Mouse (Mus musculus) gonadal fat pad, adult 2 months (tissue): ENCODE measurements around the gene V1rd19. TPM values are rescaled to one million over a fixed set of nuclear protein-coding genes. Genes with fewer than 3 reads are reported as not detected.
"Not testable (repeated sequence)": the region's sequence is repeated elsewhere in the genome, so short reads cannot be mapped to it uniquely, and the experiment has no call there.

Experiments used
- DNase-seq: peaks from one replicate; pipeline ENCODE4 v3.0.0-alpha.2; 2012; ENCODE audit warnings: low read depth
- polyA plus RNA-seq: library from polyadenylated mRNA; depleted of rRNA; stranded (reverse); fragments of >200 nt; gene quantifications from 2 replicates; pipeline ENCODE4 v1.2.3, GENCODE M21; 2012; rRNA removed

Gene V1rd19
- not detected in 2 replicates for polyA plus RNA-seq

DNA sequence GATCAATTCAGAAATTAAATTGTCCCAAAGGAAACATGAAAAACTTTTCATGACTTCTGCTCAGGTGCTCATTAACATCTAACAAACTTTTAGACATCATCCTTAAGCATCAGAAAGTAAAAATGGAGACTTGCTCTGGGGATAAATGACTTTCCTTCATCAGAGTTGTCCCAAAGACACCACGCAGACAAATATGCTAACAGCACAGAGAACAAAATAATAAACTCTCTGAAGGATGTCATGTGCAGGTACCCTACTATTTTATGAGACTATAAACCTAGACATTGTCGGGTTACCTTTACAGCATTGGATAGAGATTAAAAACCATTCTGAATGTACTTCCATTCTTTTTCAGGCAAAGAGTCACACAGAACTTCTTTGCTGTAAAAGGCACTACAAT is at the start of gene V1rd19:
Gene V1rd19 (plus strand): TSS at position 301 of the 400 bp plus-strand sequence.
- no peak for DNase-seq

GRCm38 (mm10) chr7:23968044-23968443 is 33.4 kb upstream of the V1rd19 start:
- DNase-seq = not testable (repeated sequence)

DNA sequence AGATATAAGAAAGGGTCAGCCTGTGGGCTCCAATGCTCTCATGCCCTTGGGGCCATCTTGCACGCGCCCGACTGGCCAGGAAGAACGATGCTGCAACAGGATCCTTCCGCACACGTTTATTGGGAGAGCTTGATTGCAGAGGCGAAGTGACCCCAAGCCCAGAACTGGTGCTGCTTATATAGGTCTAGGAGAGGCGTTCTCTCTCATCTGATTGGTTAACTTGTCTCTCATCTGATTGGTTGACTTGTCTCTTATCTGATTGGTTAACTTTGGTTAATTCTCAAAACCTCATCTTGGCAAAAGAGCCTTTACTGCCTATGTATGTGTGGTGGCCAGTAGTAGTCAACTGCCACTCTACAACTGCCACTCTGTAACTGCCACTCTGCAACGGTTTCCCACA is 27.2 kb upstream of the V1rd19 start, which contains the start of gene Vmn1r181:
Gene Vmn1r181 (plus strand): TSS at position 301 of the 400 bp plus-strand sequence.
- DNase-seq = not testable (repeated sequence)

GRCm38 (mm10) chr7:24052660-24053304 is 51.3 kb downstream of the V1rd19 start, which contains the start of gene Vmn1r183:
Gene Vmn1r183, plus strand, starts transcription at chr7:24053254.
- no peak for DNase-seq

Other genes starting within 250 kb of the V1rd19 start
- gene Vmn1r174, start 249.4 kb upstream of the V1rd19 start, polyA plus RNA-seq = not detected in 2 replicates
- gene Vmn1r175, start 191.0 kb upstream of the V1rd19 start, polyA plus RNA-seq = not detected in 2 replicates
- gene Vmn1r176, start 164.3 kb upstream of the V1rd19 start, polyA plus RNA-seq = not detected in 2 replicates
- not detected in 2 replicates for gene Vmn1r177, start 135.2 kb upstream of the V1rd19 start, polyA plus RNA-seq
- gene Vmn1r178, start 109.7 kb upstream of the V1rd19 start, polyA plus RNA-seq = not detected in 2 replicates
- not detected in 2 replicates for gene Vmn1r179, start 74.7 kb upstream of the V1rd19 start, polyA plus RNA-seq
- not detected in 2 replicates for gene Vmn1r180, start 51.1 kb upstream of the V1rd19 start, polyA plus RNA-seq
- not detected in 2 replicates for gene Vmn1r181, start 27.1 kb upstream of the V1rd19 start, polyA plus RNA-seq
- gene Vmn1r183, start 51.6 kb downstream of the V1rd19 start, polyA plus RNA-seq = not detected in 2 replicates
- gene Zfp180, start 80.2 kb downstream of the V1rd19 start, polyA plus RNA-seq = 13.1 and 14.2 TPM in 2 replicates
- gene Zfp112, start 110.6 kb downstream of the V1rd19 start, polyA plus RNA-seq = 2.6 TPM in 2 replicates
- gene Zfp235, start 132.5 kb downstream of the V1rd19 start, polyA plus RNA-seq = 6.0 and 6.7 TPM in 2 replicates
- 0.18 and 0.27 TPM in 2 replicates for gene Zfp114, start 173.4 kb downstream of the V1rd19 start, polyA plus RNA-seq
- 3.0 and 3.6 TPM in 2 replicates for gene Zfp111, start 209.8 kb downstream of the V1rd19 start, polyA plus RNA-seq
- gene Zfp109, start 235.9 kb downstream of the V1rd19 start, polyA plus RNA-seq = 1.6 TPM in 2 replicates